Mouse (Mus musculus) cortical plate, adult 2 months (tissue): ENCODE results near the gene Brdt.

Experiments used
- CTCF ChIP-seq: fragments of 200-500 bp; IDR thresholded peaks from 2 replicates; pipeline ENCODE4 v1.5.1; 2011; ENCODE audit warnings: mild to moderate bottlenecking, control low read depth, low read length; ENCODE audit not compliant: insufficient read depth; ENCODE audit errors: extremely low read depth
- POLR2A ChIP-seq: fragments of 200-500 bp; IDR thresholded peaks from 2 replicates; pipeline ENCODE4 v1.6.1; 2011; ENCODE audit warnings: mild to moderate bottlenecking, low read length, control low read depth; ENCODE audit not compliant: insufficient read depth; ENCODE audit errors: extremely low read depth

DNA sequence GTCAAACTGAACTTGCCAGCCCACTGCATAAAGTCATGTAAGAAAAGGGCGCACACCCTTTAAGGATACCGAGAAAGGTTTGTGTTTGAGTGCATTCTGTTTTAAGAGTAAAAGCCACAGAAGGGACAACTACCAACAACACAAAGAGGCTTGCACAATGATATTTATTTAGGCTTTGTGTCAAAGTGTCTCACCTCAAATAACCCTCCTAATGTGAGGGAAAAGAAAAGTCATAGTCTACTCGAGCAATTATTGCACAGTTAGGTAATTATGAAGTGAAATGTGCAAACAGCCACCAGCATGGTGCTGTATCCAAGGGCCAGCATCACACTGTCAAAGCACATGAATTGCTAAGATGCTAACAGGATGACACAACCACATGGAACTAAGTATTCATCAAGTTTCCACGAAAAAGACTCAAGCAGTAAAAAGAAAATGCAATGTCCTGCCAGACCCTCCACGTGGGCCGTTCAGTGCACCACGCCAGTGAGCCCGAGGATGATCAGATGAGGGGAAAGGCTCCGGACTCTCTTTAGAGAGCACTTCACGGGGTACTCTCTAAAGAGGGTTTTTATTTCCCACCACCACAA is 46.9 kb upstream of the Brdt start:
- no peak for TF ChIP-seq POLR2A
- TF ChIP-seq CTCF, result no peak
